Mouse (Mus musculus) liver (tissue): Measurements from ENCODE around the gene Col8a2.

Experiments
- DNase-seq: peaks from one replicate; pipeline ENCODE4 v3.0.0-alpha.2; 2020; ENCODE audit warnings: mixed read lengths

The Col8a2 gene

GRCm38 (mm10) chr4:126286492-126286891 lies at the start of gene Col8a2:
TSS of gene Col8a2 (plus strand) at chr4:126286793.
- peak; percentile 31 for DNase-seq

- DNase-seq, result no peak
Observed at GRCm38 (mm10) chr4:126237721-126238242, 48.8 kb upstream of the Col8a2 start.

GRCm38 (mm10) chr4:126239862-126240475 lies 46.6 kb upstream of the Col8a2 start:
- DNase-seq, result no peak

- DNase-seq, result no peak
Observed at GRCm38 (mm10) chr4:126241956-126242355, 44.6 kb upstream of the Col8a2 start.

- no peak for DNase-seq
Observed at GRCm38 (mm10) chr4:126242510-126242909, 44.1 kb upstream of the Col8a2 start.

GRCm38 (mm10) chr4:126246202-126246889 lies 40.2 kb upstream of the Col8a2 start:
- no peak for DNase-seq

- no peak for DNase-seq
Observed at GRCm38 (mm10) chr4:126248261-126248868, 38.2 kb upstream of the Col8a2 start.

- no peak for DNase-seq
Observed at GRCm38 (mm10) chr4:126250659-126251058, 35.9 kb upstream of the Col8a2 start.

GRCm38 (mm10) chr4:126251655-126252254 lies 34.8 kb upstream of the Col8a2 start:
- DNase-seq, result peak; percentile 24

- DNase-seq, result no peak
Observed at GRCm38 (mm10) chr4:126252411-126253237, 34.0 kb upstream of the Col8a2 start.

GRCm38 (mm10) chr4:126253637-126254272 lies 32.8 kb upstream of the Col8a2 start:
- DNase-seq, result no peak

- peak; percentile 40 for DNase-seq
Observed at GRCm38 (mm10) chr4:126254315-126255112, 32.1 kb upstream of the Col8a2 start.

- DNase-seq, result peak; percentile 46
Observed at GRCm38 (mm10) chr4:126255113-126256001, 31.2 kb upstream of the Col8a2 start.

GRCm38 (mm10) chr4:126256131-126256791 lies 30.3 kb upstream of the Col8a2 start, which contains the start of gene Map7d1:
TSS of gene Map7d1 (minus strand) at chr4:126256343.
- DNase-seq, result peak; percentile 89

GRCm38 (mm10) chr4:126256967-126257881 lies 29.4 kb upstream of the Col8a2 start:
- peak; percentile 61 for DNase-seq

GRCm38 (mm10) chr4:126259063-126259462 lies 27.5 kb upstream of the Col8a2 start:
- no peak for DNase-seq

GRCm38 (mm10) chr4:126259523-126260160 lies 27.0 kb upstream of the Col8a2 start:
- peak; percentile 76 for DNase-seq
